Mouse (Mus musculus): ENCODE data around the gene Bcl2l1.

DNA sequence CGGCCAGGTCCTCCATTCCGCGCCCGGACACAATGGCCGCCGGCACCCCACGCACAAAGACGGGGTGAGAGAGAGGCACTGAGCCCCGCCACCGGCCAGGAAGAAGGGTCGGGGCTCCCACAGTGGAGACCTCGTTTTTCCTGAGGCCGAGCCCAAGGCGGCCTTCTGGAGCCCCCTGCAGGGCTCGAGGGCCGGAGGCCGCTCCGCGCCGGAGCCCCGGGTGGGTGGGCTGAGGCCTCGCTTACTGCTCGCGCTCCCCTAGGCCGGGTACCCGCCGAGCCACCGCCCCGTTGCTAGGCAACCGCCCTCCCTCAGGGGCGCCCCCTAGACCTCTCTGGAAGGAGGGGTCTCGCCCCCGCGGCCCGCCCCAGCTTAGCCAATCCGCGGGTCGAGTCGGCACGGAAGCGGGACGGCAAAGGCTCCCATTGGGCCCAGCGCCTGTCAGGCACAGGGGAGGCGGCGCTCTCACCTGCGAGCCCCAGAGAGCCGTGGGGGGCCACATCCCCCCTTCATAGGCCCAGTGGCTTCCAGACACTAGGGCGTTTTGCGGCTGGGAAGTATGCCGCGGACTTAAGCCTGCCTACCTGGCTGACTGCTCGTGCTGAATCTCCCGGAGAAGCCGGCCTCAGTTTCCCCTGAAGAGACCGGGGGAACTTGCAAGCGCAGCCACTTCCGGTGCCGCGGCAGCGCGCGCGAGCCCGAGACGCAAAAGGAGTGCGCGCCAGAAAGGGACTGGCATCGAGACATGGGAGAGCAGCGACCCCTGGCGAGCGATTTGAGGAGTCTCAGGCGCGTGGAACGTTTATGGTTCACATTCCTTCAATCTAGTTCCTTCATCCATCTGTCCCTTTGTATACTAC, at the start of gene Bcl2l1:
- peak; percentile 48; the same call in 1 of the 2 replicates for TF ChIP-seq POLR2A (IDR thresholded peaks at IDR 0.05; ENCODE audit: borderline replicate concordance, extremely low read depth, low read depth, low read length)
- peak; percentile 96 for TF ChIP-seq CTCF (IDR thresholded peaks at IDR 0.05; ENCODE audit: insufficient read depth, low read length)

All from lung, adult 2 months (tissue).